Mouse (Mus musculus) megakaryocyte, embryonic 14.5 days (primary cell): Measurements from ENCODE around the gene Slc22a19.
"Not testable (repeated sequence)": the region's sequence is repeated elsewhere in the genome, so short reads cannot be mapped to it uniquely, and the experiment has no call there.

Experiments used
- FLI1 ChIP-seq: IDR thresholded peaks from 2 replicates; pipeline ENCODE4 v1.6.1; 2012; ENCODE audit warnings: low read length, inconsistent platforms, mixed read lengths
- GATA1 ChIP-seq: IDR thresholded peaks from 3 replicates; pipeline ENCODE4 v1.6.1; 2012; ENCODE audit warnings: mixed read lengths, low read length, inconsistent platforms, borderline replicate concordance

DNA sequence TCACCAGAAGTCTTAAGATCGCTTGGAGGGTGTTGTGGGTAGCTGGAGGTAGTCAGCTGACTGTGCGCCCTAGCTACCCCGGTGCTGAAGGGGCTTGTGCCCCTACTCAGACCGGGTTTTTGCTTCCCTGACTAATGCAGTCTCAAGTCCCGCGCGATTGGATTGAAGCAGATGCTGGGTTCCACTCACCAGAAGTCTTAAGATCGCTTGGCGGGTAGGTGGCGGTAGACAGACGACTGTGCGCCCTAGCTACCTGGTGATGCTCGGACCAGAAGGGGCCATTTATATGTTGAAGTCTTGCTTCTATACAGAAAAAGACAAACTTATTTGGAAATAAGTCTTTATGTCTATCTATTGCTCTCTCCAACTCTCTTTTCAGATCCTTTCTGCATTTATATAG, 42.3 kb upstream of the Slc22a19 start:
- not testable (repeated sequence) for TF ChIP-seq GATA1, FLI1
